Mouse (Mus musculus) megakaryocyte, embryonic 14.5 days (primary cell): Measurements from ENCODE around the gene Zbtb20.

ENCODE experiments used
- FLI1 ChIP-seq: IDR thresholded peaks from 2 replicates; pipeline ENCODE4 v1.6.1; 2012; ENCODE audit warnings: low read length, inconsistent platforms, mixed read lengths
- GATA1 ChIP-seq: IDR thresholded peaks from 3 replicates; pipeline ENCODE4 v1.6.1; 2012; ENCODE audit warnings: mixed read lengths, low read length, inconsistent platforms, borderline replicate concordance

- TF ChIP-seq GATA1 (no peak), FLI1 (no peak)
Measured at GRCm38 (mm10) chr16:43130583-43130982, 254.9 kb downstream of the Zbtb20 start.
